Mouse (Mus musculus) hindbrain, embryonic 16.5 days (tissue): ENCODE results near the gene Otub1. TPM values are rescaled to one million over a fixed set of nuclear protein-coding genes. Genes with fewer than 3 reads are reported as not detected.
A peak's percentile ranks its signal among the peaks of the same experiment; 100 is the strongest.

Source experiments
- ATAC-seq: fragments of 200-750 bp; cut with Nextera tagmentation; 2 replicates; pipeline ENCODE4 v1.8.0; 2017; ENCODE audit warnings: moderate TSS enrichment, moderate library complexity
- H3K27ac ChIP-seq: fragments of 300-500 bp; sonication (generic); 2 replicates; pipeline ENCODE4 v1.5.1; 2014; ENCODE audit warnings: low read depth, mild to moderate bottlenecking, control low read depth, low read length, moderate library complexity
- H3K27me3 ChIP-seq: fragments of 300-500 bp; sonication (generic); replicated peaks from 2 replicates; pipeline ENCODE4 v1.6.1; 2014; ENCODE audit warnings: low read length; ENCODE audit not compliant: control insufficient read depth, insufficient read depth
- H3K36me3 ChIP-seq: fragments of 300-500 bp; sonication (generic); 2 replicates; pipeline ENCODE4 v1.6.1; 2014; ENCODE audit warnings: mild to moderate bottlenecking, low read length, moderate library complexity, mixed read lengths; ENCODE audit not compliant: control insufficient read depth, insufficient read depth
- H3K4me1 ChIP-seq: fragments of 300-500 bp; sonication (generic); 2 replicates; pipeline ENCODE4 v1.6.1; 2014; ENCODE audit warnings: low read depth, low read length; ENCODE audit not compliant: control insufficient read depth, insufficient read depth
- H3K4me2 ChIP-seq: fragments of 300-500 bp; sonication (generic); 2 replicates; pipeline ENCODE4 v1.6.1; 2014; ENCODE audit warnings: mild to moderate bottlenecking, low read length, control low read depth, moderate library complexity
- H3K4me3 ChIP-seq: fragments of 300-500 bp; sonication (generic); 2 replicates; pipeline ENCODE4 v1.5.1; 2014; ENCODE audit warnings: mild to moderate bottlenecking, low read length, control low read depth, moderate library complexity
- H3K9ac ChIP-seq: fragments of 300-500 bp; sonication (generic); 2 replicates; pipeline ENCODE4 v1.6.1; 2014; ENCODE audit warnings: low read depth, mild to moderate bottlenecking, control low read depth, low read length, moderate library complexity
- H3K9me3 ChIP-seq: fragments of 300-500 bp; sonication (generic); 2 replicates; pipeline ENCODE4 v1.6.1; 2014; ENCODE audit warnings: mild to moderate bottlenecking, low read length, moderate library complexity; ENCODE audit not compliant: control insufficient read depth
- WGBS: fragments of 180-500 bp; shearing (Covaris S2); extraction: QIAGEN DNeasy Blood & Tissue Kit; methylation state at CpG from one replicate; pipeline ENCODE4 v1.1.7; 2014; 5-methylcytosine and 5-hydroxymethylcytosine counted together
- polyA plus RNA-seq: library from polyadenylated mRNA; unstranded; fragments of >200 nt; fragmentation: Nextera tagmentation; extraction: Ambion mirVana; gene quantifications from 2 replicates; pipeline ENCODE4 v1.2.1, GENCODE M21; 2015

Otub1 gene
- polyA plus RNA-seq, 1 experiment from 2014 or later = 246 TPM

- Histone ChIP-seq H3K27me3 (peaks cover 14% of the 10 kb centered on the region), H3K36me3 (no peaks in the 10 kb centered on the region), H3K4me2 (no peak overlapping the region), H3K9ac (no peak overlapping the region), H3K9me3 (no peaks in the 10 kb centered on the region), H3K4me3 (no peak overlapping the region), H3K27ac (no peak overlapping the region), H3K4me1 (peaks cover 29% of the 10 kb centered on the region)
- no peak for ATAC-seq
- 32% methylated on average over 11 of the region's 11 CpGs for WGBS
These were observed 22.7 kb downstream of the Otub1 start for GRCm38 (mm10) chr19:7183419-7183818.

- no peaks in the 10 kb centered on the region for H3K9me3 ChIP-seq
- no peak overlapping the region for H3K27ac ChIP-seq
- H3K9ac ChIP-seq = peak overlapping the region; percentile 31
- peak; percentile 79 for ATAC-seq
- no peaks in the 10 kb centered on the region for H3K36me3 ChIP-seq
- 4% methylated on average over 22 of the region's 23 CpGs for WGBS
- peaks cover 29% of the 10 kb centered on the region for H3K4me1 ChIP-seq
- peaks cover 16% of the 10 kb centered on the region for H3K27me3 ChIP-seq
- peak overlapping the region; percentile 43 for H3K4me2 ChIP-seq
- no peak overlapping the region for H3K4me3 ChIP-seq
These were observed 23.7 kb downstream of the Otub1 start for GRCm38 (mm10) chr19:7182273-7182949.

GRCm38 (mm10) chr19:7181496-7181895 is 24.6 kb downstream of the Otub1 start:
- WGBS = 39% methylated on average over 7 of the region's 7 CpGs
- Histone ChIP-seq H3K9me3 (no peaks in the 10 kb centered on the region), H3K27me3 (peaks cover 16% of the 10 kb centered on the region), H3K9ac (no peak overlapping the region), H3K27ac (no peak overlapping the region), H3K4me1 (peaks cover 29% of the 10 kb centered on the region), H3K36me3 (no peaks in the 10 kb centered on the region), H3K4me2 (no peak overlapping the region), H3K4me3 (no peak overlapping the region)
- no peak for ATAC-seq

DNA sequence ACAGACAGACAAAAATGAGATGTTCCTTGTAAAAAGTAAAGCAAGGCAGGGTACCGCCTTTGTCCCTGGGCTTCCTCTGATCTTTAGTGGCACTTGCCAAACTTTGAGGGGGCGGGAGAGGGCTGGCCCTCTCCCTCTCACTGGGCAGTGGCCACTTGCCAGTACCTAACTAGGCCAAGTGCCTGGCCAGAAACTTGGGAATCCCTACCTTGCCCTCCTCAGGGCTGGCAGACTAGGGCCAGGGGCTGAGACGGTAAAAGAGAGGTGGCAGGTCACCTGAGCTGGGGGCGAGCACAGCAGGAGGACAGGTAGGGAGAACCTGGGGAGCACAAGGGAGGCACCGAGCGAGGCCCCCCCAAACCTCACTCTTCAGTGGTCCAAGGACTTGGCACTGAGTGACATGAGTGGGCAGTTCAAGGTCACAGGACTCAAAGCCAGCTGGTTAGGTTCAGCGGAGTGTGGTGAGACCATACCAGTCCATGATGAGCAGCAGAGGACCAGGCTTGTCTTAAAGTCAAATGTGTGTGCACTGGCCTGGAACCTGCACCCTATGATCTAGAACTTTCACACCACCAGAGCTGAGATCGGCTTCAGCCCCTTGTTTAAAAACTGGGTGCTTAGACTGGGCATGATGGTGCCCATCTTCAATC is 25.2 kb downstream of the Otub1 start:
- Histone ChIP-seq H3K4me1 (peaks cover 27% of the 10 kb centered on the region), H3K27ac (no peak overlapping the region), H3K9ac (peak overlapping the region; percentile 22; the same call in 1 of the 2 replicates), H3K9me3 (no peaks in the 10 kb centered on the region), H3K4me2 (no peak overlapping the region), H3K4me3 (no peak overlapping the region), H3K27me3 (peaks cover 16% of the 10 kb centered on the region), H3K36me3 (no peaks in the 10 kb centered on the region)
- no peak for ATAC-seq
- WGBS = 70% methylated on average over 8 of the region's 8 CpGs

DNA sequence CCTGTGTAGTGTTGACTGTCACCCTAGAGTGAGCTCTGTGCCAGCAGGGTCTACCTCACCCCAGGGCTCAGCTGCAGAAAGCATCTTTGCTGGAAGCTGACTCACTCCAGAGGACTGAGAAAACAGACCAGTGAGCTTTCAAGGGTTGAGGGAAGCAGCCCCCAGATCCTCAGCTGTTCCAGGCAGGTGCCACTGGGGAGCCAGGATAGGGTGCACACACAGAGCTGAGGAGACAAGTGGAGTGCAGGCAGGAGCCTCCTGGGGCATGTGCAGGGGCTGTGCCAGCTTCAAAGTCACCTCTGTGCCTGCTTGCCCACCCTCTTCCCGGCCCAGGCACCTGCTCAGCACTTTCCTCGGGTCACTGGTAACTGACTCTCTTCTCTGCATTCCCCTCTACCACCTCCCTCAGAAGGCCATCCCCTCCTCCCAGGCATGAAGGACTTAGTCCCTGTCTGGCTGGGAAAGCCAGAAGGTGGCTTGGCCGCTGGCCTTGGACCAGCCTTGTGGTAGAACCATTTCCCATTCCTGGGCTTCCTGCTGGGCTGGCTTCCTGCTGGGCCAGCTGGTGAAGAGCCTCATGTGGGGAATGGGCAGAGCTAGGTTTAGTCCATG is 27.2 kb downstream of the Otub1 start:
- H3K27ac ChIP-seq = no peak overlapping the region
- H3K4me2 ChIP-seq = no peak overlapping the region
- H3K9ac ChIP-seq = no peak overlapping the region
- no peak for ATAC-seq
- H3K4me3 ChIP-seq = no peak overlapping the region
- H3K27me3 ChIP-seq = peaks cover 11% of the 10 kb centered on the region
- peaks cover 26% of the 10 kb centered on the region for H3K4me1 ChIP-seq
- H3K9me3 ChIP-seq = no peaks in the 10 kb centered on the region
- H3K36me3 ChIP-seq = no peaks in the 10 kb centered on the region
- WGBS = 35% methylated on average over 3 of the region's 3 CpGs

- Histone ChIP-seq H3K36me3 (no peaks in the 10 kb centered on the region), H3K4me2 (no peak overlapping the region), H3K9ac (no peak overlapping the region), H3K4me1 (peaks cover 24% of the 10 kb centered on the region), H3K27me3 (peaks cover 7% of the 10 kb centered on the region), H3K9me3 (no peaks in the 10 kb centered on the region), H3K4me3 (no peak overlapping the region), H3K27ac (no peak overlapping the region)
- 57% methylated on average over 13 of the region's 13 CpGs for WGBS
- no peak for ATAC-seq
These were observed 28.2 kb downstream of the Otub1 start for GRCm38 (mm10) chr19:7177804-7178511.

DNA sequence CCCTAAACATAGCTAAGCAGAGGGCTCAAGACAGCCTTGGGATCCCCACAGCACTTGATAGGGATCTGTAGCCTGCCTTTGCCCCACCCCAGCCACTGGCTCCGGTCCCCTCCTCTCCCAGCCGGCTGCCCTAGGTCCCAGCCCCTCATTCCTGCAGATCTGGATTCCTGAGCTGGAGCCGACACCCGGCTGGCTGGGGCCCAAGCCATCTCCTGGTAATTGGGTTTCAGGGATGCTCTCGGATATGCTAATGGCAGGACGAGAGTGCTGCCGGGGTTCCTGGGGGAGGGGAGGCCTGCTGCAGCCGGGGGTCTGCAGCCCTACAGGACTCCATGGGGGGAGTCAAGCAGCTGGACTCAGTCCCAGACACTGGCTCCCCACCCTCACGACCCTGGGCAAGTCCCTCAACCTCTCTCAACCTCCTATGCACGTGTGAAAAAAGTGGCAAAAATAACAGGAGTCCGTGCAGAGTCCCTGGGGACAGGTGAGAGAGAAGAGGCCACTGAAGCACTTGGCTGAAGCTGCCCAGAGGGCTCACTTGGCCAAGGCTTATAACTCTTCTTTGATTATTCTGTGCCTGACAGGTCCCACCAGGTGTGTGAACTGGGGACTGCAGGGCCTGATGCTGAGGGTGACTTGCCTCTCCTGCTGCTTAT is 29.9 kb downstream of the Otub1 start:
- no peaks in the 10 kb centered on the region for H3K9me3 ChIP-seq
- H3K36me3 ChIP-seq = no peaks in the 10 kb centered on the region
- ATAC-seq = no peak
- 7% methylated on average over 11 of the region's 11 CpGs for WGBS
- no peak overlapping the region for H3K4me2 ChIP-seq
- H3K27ac ChIP-seq = no peak overlapping the region
- H3K4me1 ChIP-seq = peaks cover 23% of the 10 kb centered on the region
- no peak overlapping the region for H3K4me3 ChIP-seq
- no peak overlapping the region for H3K9ac ChIP-seq
- peaks cover 7% of the 10 kb centered on the region; the same call in 1 of the 2 replicates for H3K27me3 ChIP-seq

GRCm38 (mm10) chr19:7172051-7172866 is 33.9 kb downstream of the Otub1 start:
- no peak overlapping the region for H3K27ac ChIP-seq
- WGBS = 10% methylated on average over 13 of the region's 13 CpGs
- peak overlapping the region; percentile 28; the same call in 1 of the 2 replicates for H3K9ac ChIP-seq

More at GRCm38 (mm10) chr19:7172051-7172866, 33.9 kb downstream of the Otub1 start:
- no peaks in the 10 kb centered on the region for H3K36me3 ChIP-seq
- H3K4me2 ChIP-seq = no peak overlapping the region
- 0 out of 2 replicates have a peak, but pooled peaks cover 2% of the 10 kb centered on the region for H3K27me3 ChIP-seq
- no peaks in the 10 kb centered on the region for H3K9me3 ChIP-seq
- peaks cover 19% of the 10 kb centered on the region for H3K4me1 ChIP-seq
- ATAC-seq = peak; percentile 90
- no peak overlapping the region for H3K4me3 ChIP-seq
